Mouse (Mus musculus): ENCODE data around the gene Lce1i. TPM values are rescaled to one million over a fixed set of nuclear protein-coding genes. Genes with fewer than 3 reads are reported as not detected.

Gene Lce1i
- polyA plus RNA-seq (2017; shearing (Covaris generic)) = not detected

GRCm38 (mm10) chr3:92778799-92779198 lies at the start of gene Lce1i:
Gene Lce1i, minus strand, starts transcription at chr3:92778899.

DNA sequence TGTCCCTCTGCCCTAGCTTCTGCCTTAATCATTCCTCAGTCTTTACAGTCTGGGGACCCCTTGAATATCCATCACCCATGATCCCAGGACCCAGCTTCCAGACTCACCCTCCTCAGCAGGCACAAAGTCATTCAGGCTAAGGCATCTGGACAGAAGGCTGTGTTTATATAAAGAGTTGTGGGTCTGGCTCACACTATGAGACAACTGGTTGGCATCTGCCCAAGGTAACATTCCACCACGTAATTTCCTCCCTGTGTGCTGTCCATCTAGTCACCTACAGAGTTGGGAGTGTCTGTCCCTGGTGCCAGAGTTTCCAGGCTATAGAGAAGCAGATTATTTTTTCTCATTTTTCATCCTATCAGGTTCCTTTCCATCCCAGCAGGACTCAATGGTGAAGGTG lies 48.4 kb upstream of the Lce1i start, which contains the start of gene Kprp:
Gene Kprp, minus strand, starts transcription at position 140 of the 400 bp plus-strand sequence.

DNA sequence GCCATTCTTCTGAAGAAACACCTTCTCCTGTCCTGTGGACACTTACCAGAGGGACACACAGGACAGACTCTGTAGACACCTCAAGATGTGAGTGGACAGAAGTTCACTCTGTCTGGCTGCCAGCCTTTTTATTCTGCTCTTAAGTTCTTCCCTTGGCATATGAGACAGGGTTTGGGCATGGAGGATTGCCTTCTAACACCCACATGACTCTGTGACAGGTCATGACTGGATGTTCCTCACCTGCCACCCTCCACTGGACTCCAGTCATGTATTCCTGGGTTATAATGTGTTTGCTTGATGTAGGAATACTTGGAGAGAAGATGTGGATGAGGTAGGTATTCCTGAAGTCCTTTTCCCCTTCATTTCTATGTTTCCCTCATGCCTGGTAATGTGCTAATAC lies 29.1 kb upstream of the Lce1i start, which contains the start of gene Lce1k:
Gene Lce1k, minus strand, starts transcription at position 101 of the 400 bp plus-strand sequence.

GRCm38 (mm10) chr3:92790414-92790813 lies 11.7 kb upstream of the Lce1i start, which contains the start of gene Lce1j:
Gene Lce1j, minus strand, starts transcription at chr3:92790514.

GRCm38 (mm10) chr3:92764965-92765364 lies 13.7 kb downstream of the Lce1i start, which contains the start of gene Lce1h:
Gene Lce1h, minus strand, starts transcription at chr3:92765065.

GRCm38 (mm10) chr3:92752238-92752637 lies 26.5 kb downstream of the Lce1i start, which contains the start of gene Lce1g:
Gene Lce1g, minus strand, starts transcription at chr3:92752338.

GRCm38 (mm10) chr3:92738996-92739395 lies 39.7 kb downstream of the Lce1i start, which contains the start of gene Gm38119:
Gene Gm38119, minus strand, starts transcription at chr3:92739096.

Other genes with a start within 250 kb of the Lce1i start
- gene 2310046K23Rik, start 244.4 kb downstream of the Lce1i start, polyA plus RNA-seq (2017; shearing (Covaris generic)) = not detected
- not detected for gene Ivl, start 205.2 kb downstream of the Lce1i start, polyA plus RNA-seq (2017; shearing (Covaris generic))
- gene Smcp, start 189.9 kb downstream of the Lce1i start, polyA plus RNA-seq (2017; shearing (Covaris generic)) = not detected
- gene 2210017I01Rik, start 171.4 kb downstream of the Lce1i start, polyA plus RNA-seq (2017; shearing (Covaris generic)) = not detected
- not detected for gene Lce6a, start 157.2 kb downstream of the Lce1i start, polyA plus RNA-seq (2017; shearing (Covaris generic))
- not detected for gene Lce1a1, start 130.6 kb downstream of the Lce1i start, polyA plus RNA-seq (2017; shearing (Covaris generic))
- not detected for gene Lce1b, start 122.0 kb downstream of the Lce1i start, polyA plus RNA-seq (2017; shearing (Covaris generic))
- not detected for gene Lce1a2, start 108.6 kb downstream of the Lce1i start, polyA plus RNA-seq (2017; shearing (Covaris generic))
- gene Lce1c, start 99.7 kb downstream of the Lce1i start, polyA plus RNA-seq (2017; shearing (Covaris generic)) = not detected
- gene Lce1d, start 91.7 kb downstream of the Lce1i start, polyA plus RNA-seq (2017; shearing (Covaris generic)) = not detected
- gene Lce1e, start 69.8 kb downstream of the Lce1i start, polyA plus RNA-seq (2017; shearing (Covaris generic)) = not detected
- not detected for gene Lce1f, start 58.5 kb downstream of the Lce1i start, polyA plus RNA-seq (2017; shearing (Covaris generic))
- not detected for gene Gm38119, start 39.8 kb downstream of the Lce1i start, polyA plus RNA-seq (2017; shearing (Covaris generic))
- gene Lce1g, start 26.6 kb downstream of the Lce1i start, polyA plus RNA-seq (2017; shearing (Covaris generic)) = not detected
- gene Lce1h, start 13.8 kb downstream of the Lce1i start, polyA plus RNA-seq (2017; shearing (Covaris generic)) = not detected
- gene Lce1j, start 11.6 kb upstream of the Lce1i start, polyA plus RNA-seq (2017; shearing (Covaris generic)) = not detected
- not detected for gene Lce1k, start 29.0 kb upstream of the Lce1i start, polyA plus RNA-seq (2017; shearing (Covaris generic))
- not detected for gene Kprp, start 48.3 kb upstream of the Lce1i start, polyA plus RNA-seq (2017; shearing (Covaris generic))
- not detected for gene Lce1l, start 72.4 kb upstream of the Lce1i start, polyA plus RNA-seq (2017; shearing (Covaris generic))
- not detected for gene 2310050C09Rik, start 91.3 kb upstream of the Lce1i start, polyA plus RNA-seq (2017; shearing (Covaris generic))
- gene Lce3a, start 147.3 kb upstream of the Lce1i start, polyA plus RNA-seq (2017; shearing (Covaris generic)) = not detected
- gene Lce3b, start 154.1 kb upstream of the Lce1i start, polyA plus RNA-seq (2017; shearing (Covaris generic)) = not detected
- not detected for gene Lce3c, start 165.6 kb upstream of the Lce1i start, polyA plus RNA-seq (2017; shearing (Covaris generic))
- not detected for gene Lce3d, start 178.5 kb upstream of the Lce1i start, polyA plus RNA-seq (2017; shearing (Covaris generic))
- gene Lce3e, start 188.2 kb upstream of the Lce1i start, polyA plus RNA-seq (2017; shearing (Covaris generic)) = not detected
- not detected for gene Lce3f, start 213.3 kb upstream of the Lce1i start, polyA plus RNA-seq (2017; shearing (Covaris generic))
- not detected for gene Crct1, start 236.8 kb upstream of the Lce1i start, polyA plus RNA-seq (2017; shearing (Covaris generic))
- not detected for gene Lce1m, start 240.2 kb upstream of the Lce1i start, polyA plus RNA-seq (2017; shearing (Covaris generic))